Mouse (Mus musculus) embryonic fibroblast, embryonic 13.5 days (primary cell): ENCODE measurements around the gene Twsg1.

Experiments
- CTCF ChIP-seq: IDR thresholded peaks from 2 replicates; pipeline ENCODE4 v1.5.1; 2011; ENCODE audit warnings: mild to moderate bottlenecking, control low read depth, low read length, moderate library complexity, borderline replicate concordance; ENCODE audit not compliant: insufficient read depth
- POLR2A ChIP-seq: IDR thresholded peaks from 2 replicates; pipeline ENCODE4 v1.6.1; 2011; ENCODE audit warnings: low read depth, mild to moderate bottlenecking, control low read depth, low read length, moderate library complexity

- no peak for TF ChIP-seq CTCF
- no peak for TF ChIP-seq POLR2A
Observed at GRCm38 (mm10) chr17:65956993-65957781, 6.2 kb upstream of the Twsg1 start.
